Mouse (Mus musculus) stomach, postnatal 0 days (tissue): ENCODE measurements around the gene Tmem121. TPM values are rescaled to one million over a fixed set of nuclear protein-coding genes. Genes with fewer than 3 reads are reported as not detected.
A peak's percentile ranks its signal among the peaks of the same experiment; 100 is the strongest.

Experiments used
- ATAC-seq: fragments of 200-750 bp; cut with Nextera tagmentation; 2 replicates; pipeline ENCODE4 v1.8.0; 2017; ENCODE audit not compliant: low FRiP score, low TSS enrichment
- DNase-seq: peaks from one replicate; pipeline ENCODE4 v3.0.0-alpha.2; 2016; ENCODE audit warnings: low spot score
- H3K27ac ChIP-seq: fragments of 300-500 bp; sonication (generic); replicated peaks from 2 replicates; pipeline ENCODE4 v1.5.1; 2014; ENCODE audit warnings: mild to moderate bottlenecking, control low read depth
- H3K27me3 ChIP-seq: fragments of 300-500 bp; sonication (generic); 2 replicates; pipeline ENCODE4 v1.6.1; 2014; ENCODE audit warnings: low read length; ENCODE audit not compliant: control insufficient read depth, insufficient read depth
- H3K36me3 ChIP-seq: fragments of 300-500 bp; sonication (generic); 2 replicates; pipeline ENCODE4 v1.6.1; 2014; ENCODE audit warnings: low read length, mixed read lengths; ENCODE audit not compliant: control insufficient read depth, insufficient read depth
- H3K4me1 ChIP-seq: fragments of 300-500 bp; sonication (generic); replicated peaks from 2 replicates; pipeline ENCODE4 v1.6.1; 2014; ENCODE audit warnings: antibody characterized with exemption; ENCODE audit not compliant: control insufficient read depth, insufficient read depth
- H3K4me2 ChIP-seq: fragments of 300-500 bp; sonication (generic); replicated peaks from 2 replicates; pipeline ENCODE4 v1.6.1; 2014; ENCODE audit warnings: low read depth, mild to moderate bottlenecking, control low read depth, moderate library complexity
- H3K4me3 ChIP-seq: fragments of 300-500 bp; sonication (generic); 2 replicates; pipeline ENCODE4 v1.5.1; 2014; ENCODE audit warnings: low read depth, low read length, control low read depth
- H3K9ac ChIP-seq: fragments of 300-500 bp; sonication (generic); 2 replicates; pipeline ENCODE4 v1.6.1; 2014; ENCODE audit warnings: mild to moderate bottlenecking, low read length, control low read depth, mixed read lengths
- H3K9me3 ChIP-seq: fragments of 300-500 bp; sonication (generic); 2 replicates; pipeline ENCODE4 v1.6.1; 2016; ENCODE audit warnings: low read length; ENCODE audit not compliant: control insufficient read depth
- CTCF ChIP-seq: IDR thresholded peaks from 2 replicates; pipeline ENCODE4 v1.5.1; 2016; ENCODE audit warnings: antibody characterized with exemption, low read depth, mild to moderate bottlenecking, moderate library complexity
- EP300 ChIP-seq: optimal IDR thresholded peaks from 2 replicates; pipeline ENCODE3; 2016; ENCODE audit warnings: antibody characterized with exemption
- WGBS: fragments of 180-500 bp; shearing (Covaris S2); extraction: QIAGEN DNeasy Blood & Tissue Kit; methylation state at CpG from one replicate; pipeline ENCODE4 v1.1.7; 2014; 5-methylcytosine and 5-hydroxymethylcytosine counted together
- polyA plus RNA-seq: library from polyadenylated mRNA; unstranded; fragments of >200 nt; fragmentation: Nextera tagmentation; extraction: Ambion mirVana; gene quantifications from 2 replicates; pipeline ENCODE4 v1.2.1, GENCODE M21; 2015

Tmem121 gene
- polyA plus RNA-seq, 1 experiment from 2014 or later = 4.6 TPM

DNA sequence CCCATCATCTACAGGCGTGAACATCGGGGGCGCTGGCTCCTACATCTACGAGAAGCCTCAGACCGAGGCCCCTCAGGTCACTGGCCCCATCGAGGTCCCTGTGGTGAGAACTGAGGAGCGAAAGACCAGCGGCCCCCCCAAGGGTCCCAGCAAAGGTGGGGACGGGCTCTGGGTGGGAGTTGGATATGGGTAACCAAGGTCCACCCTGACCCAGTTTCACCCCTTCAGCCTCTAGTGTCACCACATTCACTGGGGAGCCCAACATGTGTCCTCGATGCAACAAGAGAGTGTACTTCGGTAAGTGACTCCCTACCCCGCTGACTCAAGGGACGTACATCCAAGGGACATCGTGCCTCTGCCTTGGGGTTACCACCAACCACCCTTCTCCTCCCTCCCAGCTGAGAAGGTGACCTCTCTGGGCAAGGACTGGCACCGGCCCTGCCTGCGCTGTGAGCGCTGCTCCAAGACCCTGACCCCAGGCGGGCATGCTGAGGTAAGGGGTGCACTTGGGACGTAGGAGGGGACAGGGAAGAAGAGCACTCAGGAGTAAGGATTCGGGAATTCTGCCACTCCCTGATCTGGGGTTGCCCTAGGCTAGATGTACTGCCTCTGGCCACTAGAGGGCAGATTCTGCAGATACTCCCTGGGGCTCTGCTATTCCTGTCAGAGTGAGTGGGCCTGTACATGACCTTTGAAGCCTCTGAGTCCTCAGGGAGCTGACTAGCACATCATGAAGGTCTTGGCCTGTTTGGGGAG lies 41.6 kb upstream of the Tmem121 start:
- Histone ChIP-seq H3K9me3 (no peaks in the 10 kb centered on the region), H3K27ac (no peak overlapping the region), H3K27me3 (no peaks in the 10 kb centered on the region), H3K4me2 (no peak overlapping the region), H3K4me1 (peaks cover 13% of the 10 kb centered on the region), H3K36me3 (no peaks in the 10 kb centered on the region), H3K9ac (no peak overlapping the region), H3K4me3 (no peak overlapping the region)
- DNase-seq = peak; percentile 56
- TF ChIP-seq EP300 = no peak
- TF ChIP-seq CTCF = peak; percentile 78
- 80% methylated on average over 20 of the region's 20 CpGs for WGBS
- no peak for ATAC-seq

DNA sequence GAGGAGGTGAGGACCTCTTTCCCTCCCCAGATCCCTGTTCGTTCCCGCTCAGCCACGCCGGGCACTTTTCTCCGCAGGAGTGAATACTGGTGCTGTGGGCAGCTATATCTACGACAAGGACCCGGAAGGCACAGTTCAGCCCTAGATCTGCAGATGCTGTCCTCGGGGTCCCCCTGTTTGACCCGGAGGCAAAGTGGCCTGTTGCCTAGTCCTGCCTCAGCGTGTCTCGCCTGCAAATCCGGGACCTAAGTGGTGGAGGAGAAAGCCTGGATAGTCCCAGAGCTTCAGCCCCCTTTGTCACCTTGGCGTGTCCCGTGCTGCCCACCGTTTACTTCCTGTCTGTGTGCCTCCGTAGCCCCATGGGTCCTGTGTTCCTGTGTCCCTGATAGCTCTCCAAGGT lies 40.8 kb upstream of the Tmem121 start:
- Histone ChIP-seq H3K27me3 (no peaks in the 10 kb centered on the region), H3K4me1 (peaks cover 11% of the 10 kb centered on the region), H3K27ac (no peak overlapping the region), H3K4me3 (no peak overlapping the region), H3K4me2 (no peak overlapping the region), H3K36me3 (no peaks in the 10 kb centered on the region), H3K9me3 (no peaks in the 10 kb centered on the region), H3K9ac (no peak overlapping the region)
- no peak for TF ChIP-seq CTCF
- no peak for TF ChIP-seq EP300
- ATAC-seq (no peak), DNase-seq (no peak)
- 93% methylated on average over 16 of the region's 16 CpGs for WGBS

DNA sequence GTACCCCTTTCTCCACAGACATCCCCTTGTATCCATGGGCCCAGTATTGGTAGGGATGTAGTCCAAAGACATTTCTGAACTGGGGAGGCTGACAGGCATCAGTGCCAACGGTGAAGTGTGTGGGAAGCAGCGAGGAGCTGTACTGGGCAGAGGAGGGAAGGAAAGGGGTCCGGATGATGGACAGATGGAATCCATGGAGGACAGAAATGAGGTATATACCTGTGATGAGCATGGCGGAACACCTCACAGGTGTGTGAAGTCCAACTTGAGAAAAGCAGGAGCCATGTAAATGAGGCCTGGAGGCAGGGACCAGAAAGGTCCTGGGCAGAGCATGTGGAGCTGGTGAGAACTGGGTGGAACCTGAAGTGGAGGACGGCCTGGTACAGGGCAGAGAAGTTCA lies 40.1 kb upstream of the Tmem121 start:
- Histone ChIP-seq H3K9me3 (no peaks in the 10 kb centered on the region), H3K27ac (no peak overlapping the region), H3K36me3 (no peaks in the 10 kb centered on the region), H3K4me1 (peaks cover 11% of the 10 kb centered on the region), H3K27me3 (no peaks in the 10 kb centered on the region), H3K4me3 (no peak overlapping the region), H3K4me2 (no peak overlapping the region), H3K9ac (no peak overlapping the region)
- TF ChIP-seq CTCF (no peak), EP300 (no peak)
- no peak for ATAC-seq
- WGBS = 87% methylated on average over 5 of the region's 5 CpGs
- DNase-seq = no peak

DNA sequence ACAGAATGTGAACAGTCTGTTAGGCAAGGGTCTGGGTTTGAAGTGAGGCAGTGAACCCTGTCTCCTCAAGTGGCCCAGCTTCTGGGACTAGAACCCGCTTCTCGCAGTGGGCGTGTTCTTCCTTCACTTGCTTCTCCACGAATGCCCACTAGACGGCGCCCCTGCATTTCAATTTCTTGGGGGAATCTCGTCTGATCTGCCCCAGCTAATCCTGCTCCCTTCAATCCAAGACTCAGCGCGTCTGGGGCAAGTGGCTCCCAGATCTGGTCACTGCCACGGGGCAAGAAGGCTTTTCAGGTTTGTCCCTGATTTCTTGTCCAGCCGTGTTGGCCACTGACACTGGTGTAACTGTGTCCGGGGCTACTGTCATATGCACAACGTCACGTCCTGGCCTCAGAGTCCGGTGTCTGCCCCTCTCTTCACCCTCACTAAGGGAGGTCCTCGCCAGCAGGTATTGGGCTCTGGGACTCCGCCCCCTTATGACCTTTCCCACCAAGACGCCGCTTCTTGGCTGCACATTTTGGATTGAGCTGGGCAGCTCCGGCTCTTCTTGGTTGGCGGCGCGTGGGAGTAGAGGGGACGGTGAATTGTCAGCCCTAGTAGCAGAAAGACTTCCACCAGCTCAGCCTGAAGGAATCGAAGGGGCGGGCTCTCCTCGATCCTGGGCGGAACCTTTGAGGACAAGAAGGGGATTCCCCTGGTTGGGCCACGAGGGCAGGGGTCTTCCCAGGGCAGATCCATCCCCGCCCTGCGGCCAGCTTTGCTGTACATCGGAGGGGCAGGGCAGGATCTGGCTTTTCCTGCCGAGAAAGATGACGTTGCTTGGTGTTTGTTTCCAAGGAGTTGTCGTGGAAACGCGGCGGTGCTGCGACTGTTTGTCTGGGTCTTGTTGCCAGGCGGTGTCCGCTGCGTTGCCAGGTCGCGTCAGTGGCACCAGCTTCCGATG lies 39.3 kb upstream of the Tmem121 start, which contains the start of gene Crip1:
TSS of gene Crip1 (plus strand) at position 205 of the 946 bp plus-strand sequence.
- peak; percentile 44; the same call in 1 of the 2 replicates for ATAC-seq
- DNase-seq = peak; percentile 85
- Histone ChIP-seq H3K4me3 (peak within 1 kb of the TSS; percentile 18), H3K27me3 (no peaks in the 10 kb centered on the region), H3K9ac (0 out of 2 replicates have a peak within 1 kb of the TSS, but pooled peaks have one; percentile 18), H3K27ac (peak within 1 kb of the TSS; percentile 79), H3K4me1 (peaks cover 12% of the 10 kb centered on the region), H3K4me2 (peak within 1 kb of the TSS; percentile 50), H3K36me3 (no peaks in the 10 kb centered on the region), H3K9me3 (no peaks in the 10 kb centered on the region)
- WGBS = 10% methylated on average over 45 of the region's 45 CpGs
- TF ChIP-seq CTCF (peak; percentile 89), EP300 (no peak)

DNA sequence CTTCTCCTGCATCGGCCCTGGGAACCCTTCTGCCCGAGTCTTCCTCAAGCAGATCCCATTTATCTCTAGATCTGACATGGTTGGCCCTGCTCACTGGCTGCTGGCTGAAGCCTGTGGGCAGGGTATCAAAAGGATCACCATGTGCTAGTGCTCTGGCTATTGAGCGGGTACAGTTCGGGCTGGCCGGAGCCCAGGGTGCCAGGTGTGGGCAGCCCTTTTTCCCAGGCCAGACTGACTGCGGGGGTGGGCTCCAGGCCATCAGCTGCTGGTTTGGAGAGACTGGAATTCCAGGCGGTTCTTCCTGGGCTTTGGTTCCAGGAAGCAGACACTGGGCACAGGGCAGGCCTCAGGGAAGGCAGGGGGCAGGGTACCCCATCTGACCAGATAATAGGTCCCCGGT lies 38.2 kb upstream of the Tmem121 start:
- Histone ChIP-seq H3K4me2 (no peak overlapping the region), H3K9me3 (no peaks in the 10 kb centered on the region), H3K36me3 (no peaks in the 10 kb centered on the region), H3K4me1 (peaks cover 15% of the 10 kb centered on the region), H3K27ac (peak overlapping the region; percentile 79), H3K27me3 (no peaks in the 10 kb centered on the region), H3K9ac (no peak overlapping the region), H3K4me3 (no peak overlapping the region)
- TF ChIP-seq EP300 (no peak), CTCF (no peak)
- ATAC-seq = no peak
- WGBS = 75% methylated on average over 8 of the region's 8 CpGs
- DNase-seq = no peak
